Mouse (Mus musculus): ENCODE data around the gene Syncrip.

GRCm38 (mm10) chr9:88525341-88525740, 43.0 kb upstream of the Syncrip start:
- TF ChIP-seq GATA1 (IDR thresholded peaks at IDR 0.05; ENCODE audit: low read length): no peak
- TF ChIP-seq TAL1 (IDR thresholded peaks at IDR 0.05; ENCODE audit: low read length): no peak
